Mouse (Mus musculus) granulocyte monocyte progenitor cell, adult 5-6 weeks (primary cell): Measurements from ENCODE around the gene Gm17655. TPM values are rescaled to one million over a fixed set of nuclear protein-coding genes. Genes with fewer than 3 reads are reported as not detected.
"Not testable (repeated sequence)": the region's sequence is repeated elsewhere in the genome, so short reads cannot be mapped to it uniquely, and the experiment has no call there.

ENCODE experiments used
- ATAC-seq: replicated peaks from 2 replicates; pipeline ENCODE4 v1.8.0; 2016; ENCODE audit warnings: mild to moderate bottlenecking, moderate TSS enrichment, inconsistent platforms; ENCODE audit not compliant: poor library complexity, severe bottlenecking
- total RNA-seq, 2 experiments: library from RNA; stranded (forward) in 1 of 2; stranded (reverse) in 1 of 2; fragments of 200-712, 200-1000 nt in 1 of 2; fragments of >200 nt in 1 of 2; fragmentation: Nextera tagmentation in 1 of 2; gene quantifications; 2 replicates each; pipeline ENCODE4 v1.2.3; 2014 to 2017

Gm17655 gene
- total RNA-seq, 2 experiments from 2014 or later, result 4.4 to 20.4 TPM

DNA sequence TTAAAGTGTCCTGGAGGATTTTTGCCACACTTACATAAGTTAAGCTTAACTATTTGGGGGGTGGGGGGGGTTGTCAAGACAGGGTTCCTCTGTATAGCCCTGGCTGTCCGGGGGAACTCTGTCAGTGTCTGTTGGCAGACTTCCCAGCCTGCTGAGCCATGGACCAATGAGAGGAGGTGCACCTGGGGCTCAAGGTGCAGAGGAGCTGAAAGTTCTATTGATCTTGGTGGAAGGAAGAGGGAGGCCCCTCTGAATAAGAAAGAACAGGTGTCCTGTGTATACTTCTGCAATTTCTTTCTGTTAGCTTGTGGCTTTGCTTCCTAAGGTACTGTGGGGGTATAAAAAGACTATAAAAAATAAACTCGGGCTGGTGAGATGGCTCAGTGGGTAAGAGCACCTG lies 19.2 kb upstream of the Gm17655 start:
- no peak for ATAC-seq

DNA sequence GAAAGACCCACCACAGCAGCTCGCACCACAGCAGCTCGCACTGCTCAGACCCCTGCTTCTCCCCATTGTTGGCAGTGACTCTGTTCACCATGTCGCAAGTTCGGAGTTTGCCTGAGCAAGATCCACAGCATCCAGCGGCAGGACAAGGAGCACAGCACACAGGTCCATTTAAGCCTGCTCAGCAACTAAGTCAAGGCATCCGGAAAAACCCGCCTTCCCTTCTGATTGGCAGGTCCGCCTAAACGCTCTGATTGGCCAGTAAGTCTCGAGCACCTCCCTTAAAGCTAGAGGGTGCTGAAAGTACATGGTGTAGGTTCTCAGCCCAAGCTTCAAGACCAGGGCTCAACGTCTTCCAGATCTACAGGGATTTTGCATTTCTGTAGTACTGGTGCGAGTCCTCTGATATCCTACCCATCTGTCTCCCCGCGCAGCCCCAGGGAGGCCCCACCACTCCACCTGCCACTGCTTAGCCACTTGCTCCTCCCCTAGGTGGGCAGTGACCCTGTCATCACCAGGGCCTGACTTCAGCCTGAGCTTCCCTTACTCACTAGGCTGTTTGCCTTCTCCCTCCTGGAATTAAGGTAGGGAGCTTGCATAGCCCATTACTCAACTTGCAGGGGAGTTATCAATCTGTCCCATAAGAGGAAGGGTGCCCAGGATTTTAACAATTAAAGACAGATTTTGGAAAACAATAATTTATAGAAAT lies 14.0 kb upstream of the Gm17655 start:
- no peak for ATAC-seq

GRCm38 (mm10) chr5:110082961-110083360 lies 10.6 kb upstream of the Gm17655 start:
- no peak for ATAC-seq

GRCm38 (mm10) chr5:110057637-110058408 lies 14.5 kb downstream of the Gm17655 start:
- peak; percentile 98 for ATAC-seq

- peak; percentile 92 for ATAC-seq
Observed at GRCm38 (mm10) chr5:110023694-110024427, 48.5 kb downstream of the Gm17655 start.

GRCm38 (mm10) chr5:110023273-110023672 lies 49.0 kb downstream of the Gm17655 start:
- ATAC-seq, result no peak

DNA sequence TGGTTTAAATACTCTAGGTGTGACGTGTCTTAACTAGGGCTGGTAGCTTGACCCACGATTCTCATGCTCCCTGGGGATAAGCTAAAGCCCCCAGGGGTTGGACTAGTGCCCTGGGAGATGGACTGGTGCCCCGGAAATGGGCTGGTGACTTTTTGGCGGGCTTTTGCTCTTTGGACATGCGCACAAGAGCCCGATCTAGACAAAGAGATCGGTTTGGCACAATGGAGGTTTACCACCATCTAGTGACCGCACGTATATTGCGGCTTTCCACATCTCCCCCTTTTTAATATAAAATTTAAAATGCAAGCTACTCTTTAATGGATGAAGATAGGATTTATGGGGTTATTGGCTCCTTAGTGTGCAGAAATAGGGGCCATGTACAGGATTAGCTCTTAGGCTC lies 56.5 kb downstream of the Gm17655 start:
- ATAC-seq, result not testable (repeated sequence)

Other genes with a start within 250 kb of the Gm17655 start
- gene Gm15446, start 149.1 kb downstream of the Gm17655 start, total RNA-seq (2014; fragmentation: Nextera tagmentation), result 26.2 and 35.1 TPM in 2 replicates
- 73.0 and 188 TPM in 2 replicates for gene Gm15446, start 149.1 kb downstream of the Gm17655 start, total RNA-seq (2017)
- 31.7 and 62.0 TPM in 2 replicates for gene Zfp932, start 76.0 kb downstream of the Gm17655 start, total RNA-seq (2014; fragmentation: Nextera tagmentation)
- 63.1 and 110 TPM in 2 replicates for gene Zfp932, start 76.0 kb downstream of the Gm17655 start, total RNA-seq (2017)
- 0.73 and 1.7 TPM in 2 replicates for gene Gm35315, start 21.9 kb upstream of the Gm17655 start, total RNA-seq (2014; fragmentation: Nextera tagmentation)
- 0.72 and 1.6 TPM in 2 replicates for gene Gm35315, start 21.9 kb upstream of the Gm17655 start, total RNA-seq (2017)
- gene Plcxd1, start 27.5 kb upstream of the Gm17655 start, total RNA-seq (2014; fragmentation: Nextera tagmentation), result not detected in 2 replicates
- gene Plcxd1, start 27.5 kb upstream of the Gm17655 start, total RNA-seq (2017), result not detected in 2 replicates
- gene Gtpbp6, start 35.7 kb upstream of the Gm17655 start, total RNA-seq (2014; fragmentation: Nextera tagmentation), result 20.4 and 32.2 TPM in 2 replicates
- 9.2 and 14.0 TPM in 2 replicates for gene Gtpbp6, start 35.7 kb upstream of the Gm17655 start, total RNA-seq (2017)
- gene Zfp605, start 37.6 kb upstream of the Gm17655 start, total RNA-seq (2014; fragmentation: Nextera tagmentation), result 6.4 and 8.4 TPM in 2 replicates
- 3.3 and 9.3 TPM in 2 replicates for gene Zfp605, start 37.6 kb upstream of the Gm17655 start, total RNA-seq (2017)
- 28.0 and 33.3 TPM in 2 replicates for gene Chfr, start 63.3 kb upstream of the Gm17655 start, total RNA-seq (2014; fragmentation: Nextera tagmentation)
- 39.4 and 45.1 TPM in 2 replicates for gene Chfr, start 63.3 kb upstream of the Gm17655 start, total RNA-seq (2017)
- 16.9 and 23.9 TPM in 2 replicates for gene Golga3, start 104.2 kb upstream of the Gm17655 start, total RNA-seq (2014; fragmentation: Nextera tagmentation)
- 19.4 and 22.8 TPM in 2 replicates for gene Golga3, start 104.2 kb upstream of the Gm17655 start, total RNA-seq (2017)
- gene Ankle2, start 158.5 kb upstream of the Gm17655 start, total RNA-seq (2014; fragmentation: Nextera tagmentation), result 31.4 and 42.7 TPM in 2 replicates
- gene Ankle2, start 158.5 kb upstream of the Gm17655 start, total RNA-seq (2017), result 53.1 and 68.9 TPM in 2 replicates
- 37.7 and 42.2 TPM in 2 replicates for gene Pgam5, start 197.4 kb upstream of the Gm17655 start, total RNA-seq (2014; fragmentation: Nextera tagmentation)
- 41.4 and 45.0 TPM in 2 replicates for gene Pgam5, start 197.4 kb upstream of the Gm17655 start, total RNA-seq (2017)
- gene Pxmp2, start 213.7 kb upstream of the Gm17655 start, total RNA-seq (2014; fragmentation: Nextera tagmentation), result 9.7 TPM in 1 of 2 replicates, not detected in the other
- 4.3 and 6.3 TPM in 2 replicates for gene Pxmp2, start 213.7 kb upstream of the Gm17655 start, total RNA-seq (2017)
- 92.1 and 96.7 TPM in 2 replicates for gene Pole, start 213.8 kb upstream of the Gm17655 start, total RNA-seq (2014; fragmentation: Nextera tagmentation)
- 46.4 and 48.5 TPM in 2 replicates for gene Pole, start 213.8 kb upstream of the Gm17655 start, total RNA-seq (2017)